Mouse (Mus musculus): ENCODE results near the gene Commd2. TPM values are rescaled to one million over a fixed set of nuclear protein-coding genes. Genes with fewer than 3 reads are reported as not detected.

Gene Commd2
- polyA plus RNA-seq, 1 experiment from 2014 or later = 70.9 TPM

- Histone ChIP-seq H3K4me3 (ENCODE audit: low read depth, low read length) (no peak overlapping the region), H3K4me2 (ENCODE audit: low read depth, low read length) (no peak overlapping the region), H3K27ac (ENCODE audit: low read depth, low read length) (no peak overlapping the region), H3K9ac (replicated peaks; ENCODE audit: low read depth, low read length) (no peak overlapping the region), H3K36me3 (ENCODE audit: control insufficient read depth, insufficient read depth, low read length) (no peaks in the 10 kb centered on the region), H3K4me1 (ENCODE audit: control insufficient read depth, insufficient read depth, low read length) (no peaks in the 10 kb centered on the region), H3K9me3 (ENCODE audit: control insufficient read depth, low read length) (no peaks in the 10 kb centered on the region), H3K27me3 (ENCODE audit: control insufficient read depth, insufficient read depth, low read length) (no peaks in the 10 kb centered on the region)
- no peak for ATAC-seq (ENCODE audit: low read depth)
- 90% methylated on average over 5 of the region's 5 CpGs for WGBS
Measured at GRCm38 (mm10) chr3:57665880-57666279, 14.4 kb upstream of the Commd2 start.

- no peaks in the 10 kb centered on the region for H3K27me3 ChIP-seq (ENCODE audit: control insufficient read depth, insufficient read depth, low read length)
- 76% methylated on average over 10 of the region's 10 CpGs for WGBS
Measured at GRCm38 (mm10) chr3:57664682-57665081, 13.2 kb upstream of the Commd2 start.

GRCm38 (mm10) chr3:57663731-57664130 is 12.2 kb upstream of the Commd2 start:
- Histone ChIP-seq H3K9ac (replicated peaks; ENCODE audit: low read depth, low read length) (no peak overlapping the region), H3K4me3 (ENCODE audit: low read depth, low read length) (no peak overlapping the region), H3K27ac (ENCODE audit: low read depth, low read length) (no peak overlapping the region), H3K36me3 (ENCODE audit: control insufficient read depth, insufficient read depth, low read length) (no peaks in the 10 kb centered on the region), H3K9me3 (ENCODE audit: control insufficient read depth, low read length) (no peaks in the 10 kb centered on the region), H3K4me2 (ENCODE audit: low read depth, low read length) (no peak overlapping the region), H3K27me3 (ENCODE audit: control insufficient read depth, insufficient read depth, low read length) (no peaks in the 10 kb centered on the region), H3K4me1 (ENCODE audit: control insufficient read depth, insufficient read depth, low read length) (no peaks in the 10 kb centered on the region)
- WGBS = 23% methylated on average over 6 of the region's 6 CpGs
- no peak for ATAC-seq (ENCODE audit: low read depth)

More at GRCm38 (mm10) chr3:57664682-57665081, 13.2 kb upstream of the Commd2 start:
- no peak for ATAC-seq (ENCODE audit: low read depth)
- Histone ChIP-seq H3K36me3 (ENCODE audit: control insufficient read depth, insufficient read depth, low read length) (no peaks in the 10 kb centered on the region), H3K4me2 (ENCODE audit: low read depth, low read length) (no peak overlapping the region), H3K9me3 (ENCODE audit: control insufficient read depth, low read length) (no peaks in the 10 kb centered on the region), H3K9ac (replicated peaks; ENCODE audit: low read depth, low read length) (no peak overlapping the region), H3K27ac (ENCODE audit: low read depth, low read length) (no peak overlapping the region), H3K4me3 (ENCODE audit: low read depth, low read length) (no peak overlapping the region), H3K4me1 (ENCODE audit: control insufficient read depth, insufficient read depth, low read length) (no peaks in the 10 kb centered on the region)

GRCm38 (mm10) chr3:57658608-57659007 is 7.1 kb upstream of the Commd2 start:
- Histone ChIP-seq H3K27ac (ENCODE audit: low read depth, low read length) (no peak overlapping the region), H3K9ac (replicated peaks; ENCODE audit: low read depth, low read length) (no peak overlapping the region), H3K4me2 (ENCODE audit: low read depth, low read length) (no peak overlapping the region), H3K4me3 (ENCODE audit: low read depth, low read length) (no peak overlapping the region), H3K9me3 (ENCODE audit: control insufficient read depth, low read length) (no peaks in the 10 kb centered on the region), H3K27me3 (ENCODE audit: control insufficient read depth, insufficient read depth, low read length) (no peaks in the 10 kb centered on the region), H3K36me3 (ENCODE audit: control insufficient read depth, insufficient read depth, low read length) (no peaks in the 10 kb centered on the region), H3K4me1 (ENCODE audit: control insufficient read depth, insufficient read depth, low read length) (no peaks in the 10 kb centered on the region)
- WGBS = 72% methylated on average over 6 of the region's 6 CpGs
- ATAC-seq (ENCODE audit: low read depth) = no peak

- Histone ChIP-seq H3K4me3 (ENCODE audit: low read depth, low read length) (no peak overlapping the region), H3K27me3 (ENCODE audit: control insufficient read depth, insufficient read depth, low read length) (no peaks in the 10 kb centered on the region), H3K27ac (ENCODE audit: low read depth, low read length) (no peak overlapping the region), H3K9me3 (ENCODE audit: control insufficient read depth, low read length) (no peaks in the 10 kb centered on the region), H3K4me2 (ENCODE audit: low read depth, low read length) (no peak overlapping the region), H3K4me1 (ENCODE audit: control insufficient read depth, insufficient read depth, low read length) (0 out of 2 replicates have a peak, but pooled peaks cover 5% of the 10 kb centered on the region), H3K36me3 (ENCODE audit: control insufficient read depth, insufficient read depth, low read length) (no peaks in the 10 kb centered on the region), H3K9ac (replicated peaks; ENCODE audit: low read depth, low read length) (no peak overlapping the region)
- no peak for ATAC-seq (ENCODE audit: low read depth)
- WGBS = 86% methylated on average over 3 of the region's 3 CpGs
Measured at GRCm38 (mm10) chr3:57653646-57654045, 2.1 kb upstream of the Commd2 start.

GRCm38 (mm10) chr3:57652485-57652884 is 970 bp upstream of the Commd2 start:
- Histone ChIP-seq H3K9me3 (ENCODE audit: control insufficient read depth, low read length) (no peaks in the 10 kb centered on the region), H3K27me3 (ENCODE audit: control insufficient read depth, insufficient read depth, low read length) (no peaks in the 10 kb centered on the region), H3K36me3 (ENCODE audit: control insufficient read depth, insufficient read depth, low read length) (no peaks in the 10 kb centered on the region), H3K4me2 (ENCODE audit: low read depth, low read length) (no peak overlapping the region), H3K4me1 (ENCODE audit: control insufficient read depth, insufficient read depth, low read length) (0 out of 2 replicates have a peak, but pooled peaks cover 5% of the 10 kb centered on the region), H3K4me3 (ENCODE audit: low read depth, low read length) (no peak overlapping the region), H3K27ac (ENCODE audit: low read depth, low read length) (no peak overlapping the region), H3K9ac (replicated peaks; ENCODE audit: low read depth, low read length) (no peak overlapping the region)
- ATAC-seq (ENCODE audit: low read depth) = no peak
- 88% methylated on average over 3 of the region's 3 CpGs for WGBS

- WGBS = 60% methylated on average over 3 of the region's 3 CpGs
- peak overlapping the region; percentile 70; the same call in 1 of the 2 replicates for H3K27ac ChIP-seq (ENCODE audit: low read depth, low read length)
Measured at GRCm38 (mm10) chr3:57651865-57652259, 347 bp upstream of the Commd2 start.

GRCm38 (mm10) chr3:57643191-57643590 is 8.3 kb downstream of the Commd2 start:
- WGBS = 93% methylated on average over 6 of the region's 6 CpGs

More at GRCm38 (mm10) chr3:57651865-57652259, 347 bp upstream of the Commd2 start:
- ATAC-seq (ENCODE audit: low read depth) = peak; percentile 39; the same call in 1 of the 2 replicates
- no peaks in the 10 kb centered on the region for H3K9me3 ChIP-seq (ENCODE audit: control insufficient read depth, low read length)
- 0 out of 2 replicates have a peak, but pooled peaks cover 5% of the 10 kb centered on the region for H3K4me1 ChIP-seq (ENCODE audit: control insufficient read depth, insufficient read depth, low read length)
- no peaks in the 10 kb centered on the region for H3K27me3 ChIP-seq (ENCODE audit: control insufficient read depth, insufficient read depth, low read length)
- H3K36me3 ChIP-seq (ENCODE audit: control insufficient read depth, insufficient read depth, low read length) = no peaks in the 10 kb centered on the region
- peak overlapping the region; percentile 65 for H3K4me2 ChIP-seq (ENCODE audit: low read depth, low read length)
- H3K9ac ChIP-seq (replicated peaks; ENCODE audit: low read depth, low read length) = peak overlapping the region; percentile 72; the same call in 1 of the 2 replicates
- peak overlapping the region; percentile 73 for H3K4me3 ChIP-seq (ENCODE audit: low read depth, low read length)

GRCm38 (mm10) chr3:57637596-57637995 is 13.9 kb downstream of the Commd2 start:
- WGBS = 84% methylated on average over 6 of the region's 6 CpGs
- no peak overlapping the region for H3K27ac ChIP-seq (ENCODE audit: low read depth, low read length)
- H3K36me3 ChIP-seq (ENCODE audit: control insufficient read depth, insufficient read depth, low read length) = no peaks in the 10 kb centered on the region
- H3K4me2 ChIP-seq (ENCODE audit: low read depth, low read length) = no peak overlapping the region
- no peak overlapping the region for H3K9ac ChIP-seq (replicated peaks; ENCODE audit: low read depth, low read length)
- no peak overlapping the region for H3K4me3 ChIP-seq (ENCODE audit: low read depth, low read length)
- no peaks in the 10 kb centered on the region for H3K9me3 ChIP-seq (ENCODE audit: control insufficient read depth, low read length)
- no peaks in the 10 kb centered on the region for H3K27me3 ChIP-seq (ENCODE audit: control insufficient read depth, insufficient read depth, low read length)
- H3K4me1 ChIP-seq (ENCODE audit: control insufficient read depth, insufficient read depth, low read length) = no peaks in the 10 kb centered on the region
- no peak for ATAC-seq (ENCODE audit: low read depth)

More at GRCm38 (mm10) chr3:57643191-57643590, 8.3 kb downstream of the Commd2 start:
- H3K4me2 ChIP-seq (ENCODE audit: low read depth, low read length) = no peak overlapping the region
- no peaks in the 10 kb centered on the region for H3K4me1 ChIP-seq (ENCODE audit: control insufficient read depth, insufficient read depth, low read length)
- ATAC-seq (ENCODE audit: low read depth) = no peak
- no peaks in the 10 kb centered on the region for H3K9me3 ChIP-seq (ENCODE audit: control insufficient read depth, low read length)
- H3K27ac ChIP-seq (ENCODE audit: low read depth, low read length) = no peak overlapping the region
- H3K4me3 ChIP-seq (ENCODE audit: low read depth, low read length) = no peak overlapping the region
- no peaks in the 10 kb centered on the region for H3K27me3 ChIP-seq (ENCODE audit: control insufficient read depth, insufficient read depth, low read length)
- H3K9ac ChIP-seq (replicated peaks; ENCODE audit: low read depth, low read length) = no peak overlapping the region
- H3K36me3 ChIP-seq (ENCODE audit: control insufficient read depth, insufficient read depth, low read length) = peaks cover 10% of the 10 kb centered on the region; the same call in 1 of the 2 replicates

Measured in neural tube, embryonic 14.5 days (tissue).